Mouse (Mus musculus) liver, embryonic 12.5 days (tissue): ENCODE data around the gene Fnbp1. TPM values are rescaled to one million over a fixed set of nuclear protein-coding genes. Genes with fewer than 3 reads are reported as not detected.
A peak's percentile ranks its signal among the peaks of the same experiment; 100 is the strongest.
"Not testable (repeated sequence)": the region's sequence is repeated elsewhere in the genome, so short reads cannot be mapped to it uniquely, and the experiment has no call there.

Experiments used
- ATAC-seq: fragments of 200-750 bp; cut with Nextera tagmentation; 2 replicates; pipeline ENCODE4 v1.8.0; 2017; ENCODE audit warnings: moderate number of reproducible peaks, mild to moderate bottlenecking, moderate library complexity
- H3K27ac ChIP-seq: fragments of 300-500 bp; sonication (generic); 2 replicates; pipeline ENCODE4 v1.5.1; 2016; ENCODE audit warnings: mild to moderate bottlenecking
- H3K27me3 ChIP-seq: fragments of 300-500 bp; sonication (generic); replicated peaks from 2 replicates; pipeline ENCODE4 v1.6.1; 2016; ENCODE audit warnings: mild to moderate bottlenecking, moderate library complexity
- H3K36me3 ChIP-seq: fragments of 300-500 bp; sonication (generic); 2 replicates; pipeline ENCODE4 v1.6.1; 2016; ENCODE audit warnings: mild to moderate bottlenecking, moderate library complexity
- H3K4me1 ChIP-seq: fragments of 300-500 bp; sonication (generic); 2 replicates; pipeline ENCODE4 v1.6.1; 2016
- H3K4me2 ChIP-seq: fragments of 300-500 bp; sonication (generic); 2 replicates; pipeline ENCODE4 v1.6.1; 2016; ENCODE audit warnings: mild to moderate bottlenecking, moderate library complexity
- H3K4me3 ChIP-seq: fragments of 300-500 bp; sonication (generic); 2 replicates; pipeline ENCODE4 v1.5.1; 2016; ENCODE audit warnings: mild to moderate bottlenecking, moderate library complexity
- H3K9ac ChIP-seq: fragments of 300-500 bp; sonication (generic); 2 replicates; pipeline ENCODE4 v1.6.1; 2016; ENCODE audit warnings: mild to moderate bottlenecking, moderate library complexity
- H3K9me3 ChIP-seq: fragments of 300-500 bp; sonication (generic); replicated peaks from 2 replicates; pipeline ENCODE4 v1.6.1; 2016; ENCODE audit warnings: mild to moderate bottlenecking, moderate library complexity
- WGBS: fragments of 180-500 bp; shearing (Covaris S2); methylation state at CpG from one replicate; pipeline ENCODE4 v1.1.7; 2016; ENCODE audit not compliant: insufficient replicate concordance; 5-methylcytosine and 5-hydroxymethylcytosine counted together
- polyA plus RNA-seq: library from polyadenylated mRNA; unstranded; fragments of >200 nt; fragmentation: Nextera tagmentation; extraction: Ambion mirVana; gene quantifications from 2 replicates; pipeline ENCODE4 v1.2.1, GENCODE M21; 2016

The Fnbp1 gene
- polyA plus RNA-seq, 1 experiment from 2014 or later: 11.1 TPM

DNA sequence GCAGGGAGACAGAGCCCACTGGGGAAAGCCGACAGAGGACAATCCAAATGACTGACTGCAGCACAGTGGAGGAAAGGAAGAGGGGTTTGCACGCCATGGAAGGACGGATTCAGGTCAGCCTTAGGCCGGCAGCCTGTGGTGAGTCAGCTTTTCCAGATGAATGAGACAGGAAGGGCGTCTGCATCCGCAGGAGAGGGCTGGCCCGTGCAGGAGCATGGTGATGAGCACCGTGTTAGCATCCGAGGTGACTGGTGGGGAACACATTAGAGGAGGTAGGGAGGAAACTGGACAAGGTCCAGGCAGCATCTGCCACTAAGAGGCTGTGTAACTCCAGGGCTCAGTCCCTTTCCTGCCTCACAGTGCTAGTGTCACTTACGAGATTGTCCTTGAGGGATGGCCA, 27.2 kb upstream of the Fnbp1 start:
- H3K4me3 ChIP-seq: no peak overlapping the region
- no peak overlapping the region for H3K4me2 ChIP-seq
- ATAC-seq: no peak
- WGBS: 67% methylated on average over 10 of the region's 10 CpGs
- no peak overlapping the region for H3K9ac ChIP-seq
- peaks cover 74% of the 10 kb centered on the region for H3K36me3 ChIP-seq
- H3K27ac ChIP-seq: no peak overlapping the region
- no peaks in the 10 kb centered on the region for H3K9me3 ChIP-seq
- H3K4me1 ChIP-seq: peaks cover 55% of the 10 kb centered on the region
- H3K27me3 ChIP-seq: no peaks in the 10 kb centered on the region

GRCm38 (mm10) chr2:31167571-31167970, 25.8 kb upstream of the Fnbp1 start:
- H3K9me3 ChIP-seq, H3K4me3 ChIP-seq, ATAC-seq, H3K27me3 ChIP-seq, H3K27ac ChIP-seq, H3K9ac ChIP-seq, H3K4me2 ChIP-seq: not testable (repeated sequence)
- Histone ChIP-seq H3K4me1 (peaks cover 62% of the 10 kb centered on the region), H3K36me3 (peaks cover 62% of the 10 kb centered on the region)
- WGBS: 85% methylated on average over 2 of the region's 2 CpGs

DNA sequence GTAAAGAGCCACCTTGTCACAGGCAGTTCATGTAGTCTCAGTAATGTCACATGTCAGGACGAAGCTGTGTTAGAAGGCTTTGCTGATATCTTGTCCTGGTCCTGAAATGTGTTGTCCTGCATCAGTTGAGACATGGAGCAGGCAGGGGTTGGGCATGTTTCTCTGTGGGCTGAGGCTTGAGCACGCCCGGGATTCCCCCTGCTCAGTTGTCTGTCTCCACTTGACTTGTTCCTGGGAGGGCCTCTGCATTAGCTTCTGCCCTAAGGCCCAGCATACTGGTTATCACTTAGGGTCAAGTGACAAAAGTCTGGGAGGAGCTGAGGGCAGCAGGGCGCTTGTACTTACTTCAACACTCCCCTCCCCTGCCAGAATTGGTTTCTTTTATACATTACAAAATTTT, 23.7 kb upstream of the Fnbp1 start:
- peak overlapping the region; percentile 43; the same call in 1 of the 2 replicates for H3K9ac ChIP-seq
- peak overlapping the region; percentile 68 for H3K27ac ChIP-seq

DNA sequence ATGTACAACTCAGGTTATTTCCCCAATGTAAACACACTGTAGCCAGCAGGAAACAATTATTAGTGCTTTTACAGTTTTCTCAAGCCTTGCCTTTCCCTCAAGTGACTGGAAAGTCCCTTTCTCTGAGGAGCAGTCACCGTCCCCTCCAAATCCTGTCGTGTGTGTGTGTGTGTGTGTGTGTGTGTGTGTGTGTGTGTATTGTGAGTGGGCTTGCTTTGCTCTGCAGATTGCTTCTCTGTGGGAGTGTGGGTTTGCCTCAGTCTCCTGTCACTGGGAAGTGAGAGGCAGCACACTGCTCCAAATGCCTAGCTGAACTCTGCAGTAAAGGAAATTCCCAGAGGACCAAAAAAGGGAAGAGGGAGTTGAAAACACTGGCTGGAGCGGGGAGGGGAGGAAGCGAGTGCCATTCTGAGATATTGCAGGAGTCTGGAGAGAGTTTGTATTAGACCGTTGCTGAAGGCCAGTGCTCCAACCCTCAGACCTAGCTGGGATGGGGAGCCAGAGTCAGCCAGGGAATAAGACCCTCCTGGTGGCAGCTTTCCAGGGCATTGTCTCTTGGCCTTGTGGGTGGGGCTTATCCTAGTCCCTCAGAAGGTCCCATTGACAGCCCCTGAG, 23.1 kb upstream of the Fnbp1 start:
- Histone ChIP-seq H3K4me1 (peaks cover 64% of the 10 kb centered on the region), H3K36me3 (peaks cover 36% of the 10 kb centered on the region), H3K9me3 (no peaks in the 10 kb centered on the region), H3K27ac (peak overlapping the region; percentile 68), H3K27me3 (no peaks in the 10 kb centered on the region), H3K9ac (0 out of 2 replicates have a peak overlapping the region, but pooled peaks have one; percentile 43), H3K4me2 (peak overlapping the region; percentile 24; the same call in 1 of the 2 replicates), H3K4me3 (no peak overlapping the region)
- 44% methylated on average over 5 of the region's 5 CpGs for WGBS
- ATAC-seq: no peak

More for the DNA sequence above, 23.7 kb upstream of the Fnbp1 start:
- Histone ChIP-seq H3K4me2 (peak overlapping the region; percentile 24; the same call in 1 of the 2 replicates), H3K36me3 (peaks cover 42% of the 10 kb centered on the region), H3K4me3 (no peak overlapping the region), H3K4me1 (peaks cover 64% of the 10 kb centered on the region), H3K9me3 (no peaks in the 10 kb centered on the region), H3K27me3 (no peaks in the 10 kb centered on the region)
- 43% methylated on average over 4 of the region's 4 CpGs for WGBS
- peak; percentile 66 for ATAC-seq

DNA sequence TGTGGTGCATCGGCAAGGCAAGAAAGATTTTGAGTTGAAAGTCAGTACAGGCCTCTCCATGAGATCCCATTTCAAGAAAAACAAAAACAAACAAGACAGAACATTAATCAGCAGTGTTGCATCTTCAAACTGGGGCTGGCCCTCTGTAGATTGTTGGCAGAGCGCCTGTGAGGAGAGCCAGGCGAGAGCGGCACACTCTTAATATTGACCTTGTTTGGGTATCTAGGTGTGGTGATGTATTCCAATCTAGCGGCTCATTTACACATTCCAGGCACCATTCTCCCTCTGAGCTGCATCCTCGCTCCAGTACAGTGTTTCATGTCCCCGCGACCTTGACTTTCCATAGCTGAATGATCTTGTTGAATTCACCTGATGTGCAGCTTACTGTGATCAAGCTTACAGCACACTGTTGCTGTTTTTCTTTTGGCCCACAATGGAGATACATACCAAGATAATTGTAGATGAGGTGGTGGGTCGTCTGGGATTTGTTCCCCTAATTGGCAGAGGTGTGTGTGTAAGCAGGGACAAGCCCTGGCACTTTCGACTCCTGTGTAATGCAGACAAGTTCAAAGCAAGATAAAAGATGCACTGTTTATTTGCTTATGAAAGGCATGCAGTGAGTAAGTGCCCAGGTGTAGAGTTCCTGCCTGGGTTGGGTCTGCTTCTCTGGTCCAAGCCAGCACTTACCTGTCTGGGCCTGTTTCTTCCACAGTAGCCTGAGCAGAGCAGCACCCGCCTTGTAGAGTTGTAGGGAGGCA, 21.7 kb upstream of the Fnbp1 start:
- 80% methylated on average over 11 of the region's 11 CpGs for WGBS
- no peak overlapping the region for H3K9ac ChIP-seq
- no peaks in the 10 kb centered on the region for H3K9me3 ChIP-seq
- H3K4me2 ChIP-seq: no peak overlapping the region
- ATAC-seq: no peak
- H3K27me3 ChIP-seq: no peaks in the 10 kb centered on the region
- peak overlapping the region; percentile 68; the same call in 1 of the 2 replicates for H3K27ac ChIP-seq
- no peak overlapping the region for H3K4me3 ChIP-seq
- peaks cover 22% of the 10 kb centered on the region for H3K36me3 ChIP-seq
- peaks cover 75% of the 10 kb centered on the region for H3K4me1 ChIP-seq

DNA sequence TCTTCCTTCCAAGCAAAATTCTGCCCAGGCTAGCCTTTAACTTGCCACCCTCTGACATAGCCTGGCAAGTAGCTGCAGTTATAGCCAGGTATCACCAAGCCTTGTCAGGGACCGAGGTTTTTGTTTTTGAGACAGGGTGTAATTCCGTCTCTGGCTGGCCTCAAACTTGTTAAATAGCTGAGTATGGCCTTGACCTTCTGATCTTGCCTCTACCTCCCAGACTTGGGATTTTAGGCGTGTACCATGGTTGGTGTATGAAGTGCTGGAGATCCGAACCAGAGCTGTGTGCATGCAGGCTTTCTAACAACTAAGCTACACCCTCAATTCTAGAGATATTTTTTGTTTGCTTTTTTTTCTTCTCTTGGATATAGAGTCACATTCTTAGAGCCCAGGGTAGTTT, 19.8 kb upstream of the Fnbp1 start:
- H3K36me3 ChIP-seq: peaks cover 6% of the 10 kb centered on the region; the same call in 1 of the 2 replicates
- peaks cover 93% of the 10 kb centered on the region for H3K4me1 ChIP-seq
- no peak overlapping the region for H3K9ac ChIP-seq
- H3K27me3 ChIP-seq: no peaks in the 10 kb centered on the region
- no peak overlapping the region for H3K4me2 ChIP-seq
- H3K4me3 ChIP-seq: no peak overlapping the region
- 74% methylated on average over 4 of the region's 4 CpGs for WGBS
- ATAC-seq: no peak
- H3K27ac ChIP-seq: no peak overlapping the region
- H3K9me3 ChIP-seq: no peaks in the 10 kb centered on the region

GRCm38 (mm10) chr2:31160147-31160920, 18.5 kb upstream of the Fnbp1 start:
- no peak overlapping the region for H3K9ac ChIP-seq
- peaks cover 97% of the 10 kb centered on the region for H3K4me1 ChIP-seq
- 38% methylated on average over 10 of the region's 10 CpGs for WGBS
- H3K9me3 ChIP-seq: no peaks in the 10 kb centered on the region
- no peaks in the 10 kb centered on the region for H3K27me3 ChIP-seq
- no peak overlapping the region for H3K4me3 ChIP-seq
- ATAC-seq: peak; percentile 77
- peak overlapping the region; percentile 34 for H3K4me2 ChIP-seq
- peak overlapping the region; percentile 56; the same call in 1 of the 2 replicates for H3K27ac ChIP-seq
- H3K36me3 ChIP-seq: peaks cover 3% of the 10 kb centered on the region; the same call in 1 of the 2 replicates

DNA sequence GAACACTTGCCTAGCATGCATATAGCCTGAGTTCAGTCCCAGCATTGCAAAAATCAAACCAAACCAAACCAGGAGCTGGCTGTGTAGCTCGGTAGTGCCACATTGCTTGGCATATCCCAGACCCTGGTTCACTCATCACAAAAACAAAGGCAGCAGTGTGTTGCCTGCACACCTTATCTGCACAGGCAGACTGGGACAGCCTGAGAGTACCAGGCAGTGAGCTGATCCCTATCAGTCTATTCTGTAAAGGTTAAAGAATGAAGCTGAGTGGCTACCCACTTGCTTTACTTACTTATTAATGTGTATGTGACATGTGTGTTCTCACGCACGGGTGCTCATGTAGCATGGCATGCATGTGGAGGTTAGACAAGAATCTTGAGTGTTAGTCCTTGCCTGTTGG, 15.0 kb upstream of the Fnbp1 start:
- Histone ChIP-seq H3K9me3 (no peaks in the 10 kb centered on the region), H3K4me3 (no peak overlapping the region), H3K27me3 (no peaks in the 10 kb centered on the region), H3K9ac (peak overlapping the region; percentile 27; the same call in 1 of the 2 replicates), H3K36me3 (no peaks in the 10 kb centered on the region), H3K27ac (peak overlapping the region; percentile 15), H3K4me1 (peaks cover 86% of the 10 kb centered on the region), H3K4me2 (peak overlapping the region; percentile 38)
- ATAC-seq: peak; percentile 72
- WGBS: 61% methylated on average over 3 of the region's 3 CpGs

GRCm38 (mm10) chr2:31151892-31152812, 10.3 kb upstream of the Fnbp1 start, which contains the start of gene Gpr107:
Gene Gpr107 (plus strand): TSS chr2:31152316.
- ATAC-seq: peak; percentile 86
- H3K4me3 ChIP-seq: peak within 1 kb of the TSS; percentile 99
- peaks cover 49% of the 10 kb centered on the region for H3K4me1 ChIP-seq
- peak within 1 kb of the TSS; percentile 87 for H3K9ac ChIP-seq
- H3K27me3 ChIP-seq: no peaks in the 10 kb centered on the region
- WGBS: under 1% methylated on average over 49 of the region's 53 CpGs
- no peaks in the 10 kb centered on the region for H3K9me3 ChIP-seq
- peak within 1 kb of the TSS; percentile 89 for H3K4me2 ChIP-seq
- peaks cover 3% of the 10 kb centered on the region; the same call in 1 of the 2 replicates for H3K36me3 ChIP-seq
- H3K27ac ChIP-seq: peak within 1 kb of the TSS; percentile 78

GRCm38 (mm10) chr2:31150762-31151161, 9.0 kb upstream of the Fnbp1 start:
- no peak for ATAC-seq
- H3K4me3 ChIP-seq: no peak overlapping the region
- peaks cover 36% of the 10 kb centered on the region for H3K4me1 ChIP-seq
- no peaks in the 10 kb centered on the region for H3K9me3 ChIP-seq
- no peaks in the 10 kb centered on the region for H3K27me3 ChIP-seq
- peaks cover 3% of the 10 kb centered on the region; the same call in 1 of the 2 replicates for H3K36me3 ChIP-seq
- no peak overlapping the region for H3K27ac ChIP-seq
- no peak overlapping the region for H3K9ac ChIP-seq
- no peak overlapping the region for H3K4me2 ChIP-seq

- Histone ChIP-seq H3K27ac (no peak overlapping the region), H3K9me3 (no peaks in the 10 kb centered on the region), H3K36me3 (peaks cover 3% of the 10 kb centered on the region; the same call in 1 of the 2 replicates), H3K4me3 (no peak overlapping the region), H3K9ac (no peak overlapping the region), H3K4me2 (no peak overlapping the region), H3K27me3 (0 out of 2 replicates have a peak, but pooled peaks cover 4% of the 10 kb centered on the region), H3K4me1 (peaks cover 37% of the 10 kb centered on the region)
- no peak for ATAC-seq
- WGBS: 72% methylated on average over 7 of the region's 7 CpGs
Observed at GRCm38 (mm10) chr2:31147054-31147453, 5.2 kb upstream of the Fnbp1 start.
